Mouse (Mus musculus) liver, embryonic 12.5 days (tissue): Measurements from ENCODE around the gene Ube2n. TPM values are rescaled to one million over a fixed set of nuclear protein-coding genes. Genes with fewer than 3 reads are reported as not detected.

Source experiments
- ATAC-seq: fragments of 200-750 bp; cut with Nextera tagmentation; 2 replicates; pipeline ENCODE4 v1.8.0; 2017; ENCODE audit warnings: moderate number of reproducible peaks, mild to moderate bottlenecking, moderate library complexity
- H3K27ac ChIP-seq: fragments of 300-500 bp; sonication (generic); 2 replicates; pipeline ENCODE4 v1.5.1; 2016; ENCODE audit warnings: mild to moderate bottlenecking
- H3K27me3 ChIP-seq: fragments of 300-500 bp; sonication (generic); replicated peaks from 2 replicates; pipeline ENCODE4 v1.6.1; 2016; ENCODE audit warnings: mild to moderate bottlenecking, moderate library complexity
- H3K36me3 ChIP-seq: fragments of 300-500 bp; sonication (generic); 2 replicates; pipeline ENCODE4 v1.6.1; 2016; ENCODE audit warnings: mild to moderate bottlenecking, moderate library complexity
- H3K4me1 ChIP-seq: fragments of 300-500 bp; sonication (generic); 2 replicates; pipeline ENCODE4 v1.6.1; 2016
- H3K4me2 ChIP-seq: fragments of 300-500 bp; sonication (generic); 2 replicates; pipeline ENCODE4 v1.6.1; 2016; ENCODE audit warnings: mild to moderate bottlenecking, moderate library complexity
- H3K4me3 ChIP-seq: fragments of 300-500 bp; sonication (generic); 2 replicates; pipeline ENCODE4 v1.5.1; 2016; ENCODE audit warnings: mild to moderate bottlenecking, moderate library complexity
- H3K9ac ChIP-seq: fragments of 300-500 bp; sonication (generic); 2 replicates; pipeline ENCODE4 v1.6.1; 2016; ENCODE audit warnings: mild to moderate bottlenecking, moderate library complexity
- H3K9me3 ChIP-seq: fragments of 300-500 bp; sonication (generic); replicated peaks from 2 replicates; pipeline ENCODE4 v1.6.1; 2016; ENCODE audit warnings: mild to moderate bottlenecking, moderate library complexity
- WGBS: fragments of 180-500 bp; shearing (Covaris S2); methylation state at CpG from one replicate; pipeline ENCODE4 v1.1.7; 2016; ENCODE audit not compliant: insufficient replicate concordance; 5-methylcytosine and 5-hydroxymethylcytosine counted together
- polyA plus RNA-seq: library from polyadenylated mRNA; unstranded; fragments of >200 nt; fragmentation: Nextera tagmentation; extraction: Ambion mirVana; gene quantifications from 2 replicates; pipeline ENCODE4 v1.2.1, GENCODE M21; 2016

Ube2n gene
- polyA plus RNA-seq, 1 experiment from 2014 or later: 193 TPM

DNA sequence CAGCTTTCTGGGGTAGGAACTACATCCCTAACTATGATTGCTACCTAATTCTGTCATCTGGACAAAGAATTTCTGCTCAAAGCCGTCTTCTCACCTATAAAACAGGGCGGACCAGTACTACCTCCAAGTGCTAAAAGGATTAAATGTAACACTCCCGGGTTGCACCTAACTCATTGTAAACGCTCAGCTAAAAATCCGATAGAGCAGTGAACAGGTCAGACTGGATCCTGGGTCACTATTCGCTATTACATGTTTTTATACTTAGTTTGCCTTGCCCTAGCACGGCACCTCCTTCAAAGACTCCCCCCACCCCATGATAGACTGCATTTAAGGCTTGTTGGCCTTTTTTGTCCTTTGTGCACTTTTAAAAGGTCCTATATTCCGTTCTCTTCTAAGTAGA is 47.5 kb downstream of the Ube2n start:
- Histone ChIP-seq H3K9me3 (no peaks in the 10 kb centered on the region), H3K4me1 (peaks cover 80% of the 10 kb centered on the region), H3K36me3 (peaks cover 48% of the 10 kb centered on the region), H3K4me3 (peak overlapping the region; percentile 93), H3K27ac (peak overlapping the region; percentile 90), H3K27me3 (no peaks in the 10 kb centered on the region), H3K9ac (peak overlapping the region; percentile 97), H3K4me2 (peak overlapping the region; percentile 80)
- WGBS: 15% methylated on average over 8 of the region's 8 CpGs
- no peak for ATAC-seq

DNA sequence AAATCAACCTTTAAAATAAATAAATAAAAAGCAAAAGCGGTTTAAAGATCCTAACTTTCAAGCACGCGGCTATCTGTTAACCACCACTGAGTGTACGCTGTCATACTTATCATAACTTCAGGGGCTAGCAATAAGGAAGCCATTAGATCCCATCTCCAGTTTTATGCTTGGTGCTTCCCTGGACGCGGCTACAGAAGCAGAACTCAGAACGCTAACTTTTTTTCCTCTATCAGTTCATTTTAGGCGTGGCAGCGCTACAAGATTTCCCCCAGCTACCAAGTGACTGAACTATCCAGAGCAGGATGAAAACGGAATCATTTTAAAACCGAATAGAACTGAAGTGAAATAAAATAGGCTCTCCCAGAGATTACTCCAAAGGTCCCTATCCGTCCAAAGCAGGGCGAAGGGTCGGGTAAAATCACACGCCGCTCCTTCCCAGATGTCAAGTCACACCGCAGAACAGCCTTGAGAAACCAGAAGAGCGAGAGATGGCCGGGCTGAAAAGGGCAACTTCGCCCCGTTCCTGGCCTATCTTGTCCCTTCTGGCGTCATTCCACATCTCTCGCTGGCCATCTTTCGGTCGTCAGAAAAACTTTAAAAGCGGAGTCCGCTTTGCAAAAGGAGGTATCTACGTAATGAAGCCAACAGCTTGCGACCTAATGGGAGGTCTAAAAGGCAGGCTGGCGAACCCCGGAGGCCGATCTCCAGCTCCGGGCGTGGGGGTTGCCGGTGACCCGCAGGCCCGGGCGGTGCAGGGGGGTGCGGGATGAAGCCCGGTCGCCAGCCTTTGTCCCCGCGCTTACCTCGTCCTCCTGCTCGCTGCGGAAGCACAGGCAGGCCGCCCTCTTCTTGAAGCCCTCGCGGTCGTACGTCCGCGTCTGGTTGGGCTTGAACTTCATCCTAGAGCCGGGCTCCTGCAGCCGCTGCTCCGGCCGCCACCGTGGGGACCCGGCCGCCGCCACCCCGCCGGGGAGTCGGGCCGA is 48.2 kb downstream of the Ube2n start:
- H3K27me3 ChIP-seq: no peaks in the 10 kb centered on the region
- under 1% methylated on average over 65 of the region's 65 CpGs for WGBS
- H3K9ac ChIP-seq: peak overlapping the region; percentile 97
- H3K4me3 ChIP-seq: peak overlapping the region; percentile 93
- H3K4me1 ChIP-seq: peaks cover 80% of the 10 kb centered on the region
- H3K36me3 ChIP-seq: peaks cover 40% of the 10 kb centered on the region
- H3K4me2 ChIP-seq: peak overlapping the region; percentile 80
- peak; percentile 38 for ATAC-seq
- no peaks in the 10 kb centered on the region for H3K9me3 ChIP-seq
- H3K27ac ChIP-seq: peak overlapping the region; percentile 90

DNA sequence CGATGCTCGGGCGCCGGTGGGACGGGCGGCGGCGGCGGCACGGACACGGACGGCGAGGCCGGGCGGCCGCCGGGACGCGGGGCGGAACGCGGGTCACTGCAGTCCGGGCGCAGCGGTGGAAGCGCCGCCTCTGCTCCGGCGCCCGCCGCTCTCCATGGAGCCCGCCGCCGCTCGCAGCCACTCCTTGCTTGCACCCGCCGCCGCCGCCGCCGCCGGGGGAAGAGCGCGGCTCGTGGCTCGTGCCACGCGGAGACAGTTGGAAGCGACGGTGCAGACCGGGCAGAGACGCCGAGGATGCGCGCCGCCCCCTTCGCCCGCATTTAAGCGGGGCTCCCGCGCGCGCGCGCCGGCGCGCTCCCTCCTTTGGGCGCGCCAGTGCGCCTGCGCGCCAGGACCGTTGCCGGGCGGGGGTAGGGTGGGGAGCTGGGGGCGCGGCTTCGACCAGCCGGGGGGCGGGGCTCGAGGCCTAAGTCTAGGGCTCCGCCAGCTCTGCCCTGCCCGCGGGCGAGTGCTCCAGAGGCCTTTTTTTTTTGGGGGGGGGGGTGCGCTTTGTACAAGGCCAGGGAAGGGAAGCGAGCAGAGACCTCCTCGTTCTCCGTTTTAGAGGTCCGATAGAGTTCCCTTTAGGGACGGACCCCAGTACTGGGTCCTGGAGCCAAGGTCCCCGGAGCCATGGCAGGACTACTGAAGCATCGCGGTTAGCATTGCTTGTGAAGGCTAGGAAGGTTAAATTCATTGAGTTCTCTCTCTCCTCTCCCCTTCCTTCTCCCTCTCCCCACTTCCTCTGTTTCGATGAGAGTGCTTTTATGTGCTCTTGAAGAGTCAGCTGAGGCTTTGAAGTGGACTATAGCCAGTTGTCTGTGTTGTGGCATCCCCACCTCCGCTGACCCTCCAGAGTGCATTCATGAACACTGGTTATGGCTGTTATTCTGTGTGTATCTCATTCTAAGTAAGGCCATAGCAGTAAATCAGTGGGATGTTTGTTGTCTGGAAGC is 49.2 kb downstream of the Ube2n start, which contains the start of gene Nudt4:
Gene Nudt4 (minus strand): TSS at position 296 of the 995 bp plus-strand sequence.
- Histone ChIP-seq H3K4me1 (peaks cover 77% of the 10 kb centered on the region), H3K36me3 (peaks cover 30% of the 10 kb centered on the region), H3K9me3 (no peaks in the 10 kb centered on the region), H3K9ac (peak within 1 kb of the TSS; percentile 97), H3K27ac (peak within 1 kb of the TSS; percentile 90), H3K27me3 (no peaks in the 10 kb centered on the region), H3K4me2 (peak within 1 kb of the TSS; percentile 80), H3K4me3 (peak within 1 kb of the TSS; percentile 93)
- peak; percentile 91 for ATAC-seq
- 2% methylated on average over 78 of the region's 97 CpGs for WGBS

DNA sequence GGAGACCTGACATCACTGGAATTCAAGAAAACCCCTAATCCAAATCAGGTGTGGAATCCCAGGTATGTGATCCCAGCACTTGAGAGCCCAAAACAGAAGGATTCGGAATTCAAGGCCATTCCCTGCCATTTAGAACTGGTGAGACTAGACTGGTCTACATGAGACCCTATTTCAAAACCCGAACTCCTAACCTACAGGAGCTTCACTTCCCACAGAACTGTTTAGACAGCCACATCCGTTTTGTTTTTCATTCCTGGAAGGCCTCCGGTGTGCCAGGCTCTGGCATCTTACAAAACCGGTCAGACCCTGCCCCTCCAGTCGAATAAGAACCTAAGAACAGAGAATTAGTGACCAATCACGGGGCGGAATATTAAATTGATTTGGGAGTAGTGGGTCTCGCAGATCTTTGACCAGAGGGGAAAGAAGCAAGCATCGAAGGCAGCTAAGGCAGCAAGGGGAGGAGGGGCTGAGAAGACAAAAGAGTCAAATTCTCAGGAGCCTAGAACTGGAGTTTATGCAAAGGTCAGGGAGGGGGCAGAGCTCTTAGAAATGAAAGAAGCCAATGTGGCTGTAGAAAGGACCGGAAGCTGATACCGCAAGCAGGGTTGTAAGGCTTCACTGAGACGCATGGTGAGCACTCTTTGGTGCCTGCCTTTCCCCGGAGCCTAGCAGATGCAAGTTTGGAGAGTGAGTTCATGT is 50.4 kb downstream of the Ube2n start:
- Histone ChIP-seq H3K4me1 (peaks cover 72% of the 10 kb centered on the region), H3K9me3 (no peaks in the 10 kb centered on the region), H3K27ac (peak overlapping the region; percentile 67), H3K4me2 (peak overlapping the region; percentile 80), H3K9ac (peak overlapping the region; percentile 51), H3K36me3 (peaks cover 19% of the 10 kb centered on the region), H3K27me3 (no peaks in the 10 kb centered on the region), H3K4me3 (peak overlapping the region; percentile 4)
- WGBS: 24% methylated on average over 14 of the region's 14 CpGs
- ATAC-seq: no peak

DNA sequence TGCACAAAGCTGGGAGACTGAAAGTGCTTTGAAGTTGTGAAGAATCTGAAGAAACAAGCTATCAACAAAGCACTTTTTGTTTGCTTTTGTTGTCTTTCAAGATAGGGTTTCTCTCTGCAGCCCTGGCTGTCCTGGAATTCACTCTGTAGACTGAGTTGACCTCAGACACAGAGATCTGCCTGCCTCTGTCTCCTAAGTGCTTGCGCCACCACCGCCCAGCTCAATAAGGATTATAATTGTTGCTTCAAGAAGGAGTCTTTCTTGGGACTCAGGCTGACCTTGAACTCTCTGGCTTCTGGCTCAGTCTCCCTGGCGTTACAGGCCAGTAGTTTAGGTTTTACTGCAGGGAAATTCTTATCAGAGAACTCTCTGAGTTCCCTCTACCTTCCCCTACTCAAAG is 51.8 kb downstream of the Ube2n start:
- no peaks in the 10 kb centered on the region for H3K27me3 ChIP-seq
- H3K36me3 ChIP-seq: peaks cover 6% of the 10 kb centered on the region; the same call in 1 of the 2 replicates
- no peaks in the 10 kb centered on the region for H3K9me3 ChIP-seq
- H3K4me3 ChIP-seq: no peak overlapping the region
- peaks cover 69% of the 10 kb centered on the region for H3K4me1 ChIP-seq
- 72% methylated on average over 3 of the region's 3 CpGs for WGBS
- no peak for ATAC-seq
- H3K9ac ChIP-seq: no peak overlapping the region
- H3K4me2 ChIP-seq: no peak overlapping the region
- peak overlapping the region; percentile 87 for H3K27ac ChIP-seq

DNA sequence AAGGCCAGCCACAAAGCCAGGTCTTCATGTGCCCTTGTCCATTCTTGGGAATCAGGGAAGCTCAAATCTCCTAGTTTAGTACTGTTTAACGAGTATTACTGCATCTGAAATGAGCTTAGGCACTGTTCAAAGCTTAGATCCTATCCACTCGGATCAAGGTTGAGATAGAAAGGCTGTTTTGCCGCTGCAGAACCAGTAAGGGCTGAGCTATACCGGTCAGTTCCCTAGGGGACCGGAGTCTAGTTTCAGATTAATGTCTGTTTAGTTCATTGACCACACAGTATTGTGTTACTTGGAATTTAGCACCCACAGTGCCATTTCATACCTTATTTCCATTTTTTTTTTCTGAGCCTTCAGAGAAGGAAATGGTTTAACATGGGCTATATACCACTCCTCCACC is 52.6 kb downstream of the Ube2n start:
- H3K27ac ChIP-seq: peak overlapping the region; percentile 87
- H3K4me1 ChIP-seq: peaks cover 62% of the 10 kb centered on the region
- ATAC-seq: no peak

DNA sequence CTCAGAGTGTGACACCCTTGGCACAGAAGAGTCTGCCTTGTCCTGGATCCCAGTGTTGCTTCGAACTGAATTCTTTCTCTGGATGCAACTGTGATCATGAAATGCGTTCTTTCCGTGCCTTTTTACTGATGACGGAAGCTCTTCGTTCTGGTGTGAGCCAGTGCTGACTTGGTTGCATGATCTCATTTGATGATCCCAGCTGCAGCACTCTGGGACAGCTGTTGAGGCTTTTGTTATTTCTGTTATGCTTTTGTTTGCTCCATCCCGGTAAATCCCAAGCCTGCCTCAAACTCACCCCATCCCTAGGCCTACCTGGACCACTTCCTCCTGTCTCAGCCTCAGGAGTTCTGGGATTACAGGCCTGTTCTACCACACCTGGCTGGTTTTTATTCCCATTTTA is 53.1 kb downstream of the Ube2n start:
- Histone ChIP-seq H3K9ac (peak overlapping the region; percentile 54), H3K4me2 (peak overlapping the region; percentile 55), H3K4me1 (peaks cover 62% of the 10 kb centered on the region), H3K27ac (peak overlapping the region; percentile 87), H3K36me3 (no peaks in the 10 kb centered on the region), H3K27me3 (no peaks in the 10 kb centered on the region), H3K4me3 (0 out of 2 replicates have a peak overlapping the region, but pooled peaks have one; percentile 6), H3K9me3 (no peaks in the 10 kb centered on the region)
- 86% methylated on average over 6 of the region's 6 CpGs for WGBS
- ATAC-seq: no peak

More for the DNA sequence above, 52.6 kb downstream of the Ube2n start:
- H3K9me3 ChIP-seq: no peaks in the 10 kb centered on the region
- no peak overlapping the region for H3K4me2 ChIP-seq
- H3K9ac ChIP-seq: no peak overlapping the region
- no peaks in the 10 kb centered on the region for H3K36me3 ChIP-seq
- H3K27me3 ChIP-seq: no peaks in the 10 kb centered on the region
- H3K4me3 ChIP-seq: no peak overlapping the region
- 81% methylated on average over 5 of the region's 5 CpGs for WGBS

DNA sequence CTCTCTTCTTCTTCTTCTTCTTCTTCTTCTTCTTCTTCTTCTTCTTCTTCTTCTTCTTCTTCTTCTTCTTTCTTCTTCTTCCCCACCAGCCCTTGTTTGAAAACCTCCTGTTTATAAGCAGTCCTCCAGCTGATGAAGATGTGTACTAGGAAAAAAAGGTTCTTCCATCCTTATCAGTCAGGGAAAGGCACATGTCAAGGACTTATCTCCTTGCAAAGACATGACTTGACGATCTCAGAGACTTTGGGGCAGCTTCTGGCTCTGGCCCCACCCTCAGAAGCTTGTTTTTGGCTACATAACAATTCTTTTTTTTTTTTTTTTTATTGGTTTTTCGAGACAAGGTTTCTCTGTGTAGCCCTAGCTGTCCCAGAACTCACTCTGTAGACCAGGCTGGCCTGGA is 54.5 kb downstream of the Ube2n start:
- WGBS: 19% methylated on average over 2 of the region's 2 CpGs
- H3K4me2 ChIP-seq: peak overlapping the region; percentile 55
- H3K9ac ChIP-seq: peak overlapping the region; percentile 52
- H3K27me3 ChIP-seq: no peaks in the 10 kb centered on the region
- H3K4me1 ChIP-seq: peaks cover 60% of the 10 kb centered on the region
- no peaks in the 10 kb centered on the region for H3K9me3 ChIP-seq
- peak; percentile 96 for ATAC-seq
- H3K4me3 ChIP-seq: no peak overlapping the region
- no peaks in the 10 kb centered on the region for H3K36me3 ChIP-seq
- peak overlapping the region; percentile 87 for H3K27ac ChIP-seq

DNA sequence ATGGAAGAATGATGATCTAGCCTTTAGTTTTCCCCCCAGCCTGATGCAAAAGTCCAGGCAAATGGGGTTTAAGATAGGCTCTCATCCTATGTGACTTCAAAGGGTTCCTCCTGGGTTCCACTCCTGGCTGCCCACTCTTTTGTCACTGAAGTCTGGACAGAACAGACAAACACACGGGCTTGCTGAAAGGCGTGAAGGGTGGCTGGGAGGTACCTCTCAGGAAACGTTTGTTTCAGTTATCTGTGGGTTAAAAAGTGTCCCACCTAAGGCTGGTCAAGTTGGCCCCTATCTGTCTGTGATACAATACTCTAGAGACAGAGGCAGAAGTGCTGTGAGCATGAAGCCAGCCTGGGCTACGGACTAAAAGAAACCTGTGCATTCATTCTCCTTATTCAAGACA is 60.0 kb downstream of the Ube2n start:
- no peak overlapping the region for H3K27ac ChIP-seq
- peaks cover 30% of the 10 kb centered on the region for H3K4me1 ChIP-seq
- H3K27me3 ChIP-seq: no peaks in the 10 kb centered on the region; the same call in 1 of the 2 replicates
- WGBS: 28% methylated on average over 4 of the region's 4 CpGs
- no peaks in the 10 kb centered on the region for H3K9me3 ChIP-seq
- no peak for ATAC-seq
- no peak overlapping the region for H3K4me3 ChIP-seq
- H3K9ac ChIP-seq: no peak overlapping the region
- no peaks in the 10 kb centered on the region for H3K36me3 ChIP-seq
- no peak overlapping the region for H3K4me2 ChIP-seq

DNA sequence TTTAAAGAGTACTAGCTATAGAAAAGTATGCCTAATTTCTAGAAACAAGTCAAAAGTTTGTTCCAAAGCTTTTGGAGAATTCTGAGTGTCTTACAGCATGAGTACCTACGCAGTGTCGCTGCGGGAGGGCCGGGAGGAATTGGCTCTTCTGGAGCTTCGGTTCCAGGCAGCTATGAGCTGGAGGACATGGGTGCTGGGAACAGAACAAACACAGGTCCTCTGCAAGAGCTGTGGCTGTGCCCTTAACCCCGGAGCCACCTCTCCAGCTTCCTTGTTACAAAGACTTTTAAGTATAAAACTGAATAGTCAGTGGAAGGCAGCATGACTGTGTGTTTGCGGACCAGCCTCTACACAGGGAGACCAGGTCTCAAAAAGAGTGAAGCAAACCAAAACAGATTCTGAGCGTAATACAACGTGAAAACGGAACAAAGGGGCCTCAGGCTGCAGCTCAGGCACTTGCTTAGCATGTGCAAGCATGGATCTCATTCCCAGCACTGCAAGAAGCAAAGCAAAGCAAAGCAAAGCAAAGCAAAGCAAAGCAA is 61.0 kb downstream of the Ube2n start:
- Histone ChIP-seq H3K9me3 (no peaks in the 10 kb centered on the region), H3K27me3 (no peaks in the 10 kb centered on the region; the same call in 1 of the 2 replicates), H3K36me3 (no peaks in the 10 kb centered on the region), H3K4me3 (no peak overlapping the region), H3K4me1 (peaks cover 23% of the 10 kb centered on the region), H3K27ac (no peak overlapping the region), H3K9ac (no peak overlapping the region), H3K4me2 (no peak overlapping the region)
- WGBS: 75% methylated on average over 10 of the region's 10 CpGs
- ATAC-seq: no peak
